Comparison of ENCODE assay signal across 11 mouse cellular contexts in the genomic region with DNA sequence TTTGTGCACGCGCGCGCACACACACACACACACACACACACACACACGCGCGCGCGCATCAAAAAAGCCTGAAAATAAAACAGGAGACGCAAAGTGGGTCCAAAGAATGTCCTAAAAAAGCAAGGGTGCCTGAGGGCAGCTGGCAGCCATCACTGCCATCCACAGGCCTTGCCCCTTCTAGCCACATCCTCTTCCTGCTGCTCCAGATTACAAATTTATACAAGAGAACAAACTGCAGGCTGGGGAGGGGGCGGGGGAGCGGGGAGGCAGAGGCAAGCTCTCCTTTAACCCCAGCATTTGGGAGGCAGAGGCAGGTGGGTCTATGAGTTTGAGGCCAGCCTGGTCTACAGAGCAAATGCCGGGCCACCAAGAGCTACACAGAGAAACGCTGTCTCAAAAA. TPM values are rescaled to one million over a fixed set of nuclear protein-coding genes. Genes with fewer than 3 reads are reported as not detected.
A peak's percentile ranks its signal among the peaks of the same experiment; 100 is the strongest.
DNase-seq lines count a peak whose midpoint lies in the region; ATAC-seq lines count a peak whose summit lies in the region.
"Had no signal": no experiment of that assay in that cellular context is flagged by ENCODE, and none has a peak within 500 bp of the region (broad histone marks: within the 10 kb centered on the region; RNA-seq: fewer than 3 reads in every experiment).

No protein-coding gene starts in this region.

- WGBS in embryonic facial prominence, embryonic 15.5 days = 78% methylated on average over 14 of the region's 14 CpGs
- WGBS in hindbrain, embryonic 14.5 days = 86% methylated on average over 14 of the region's 14 CpGs
- WGBS in midbrain, embryonic 16.5 days = 85% methylated on average over 14 of the region's 14 CpGs

- H3K27me3 ChIP-seq in embryonic facial prominence, embryonic 15.5 days = no peaks in the 10 kb centered on the region
- H3K27me3 ChIP-seq in hindbrain, embryonic 14.5 days (ENCODE audit: control insufficient read depth, insufficient read depth, low read length) = no peaks in the 10 kb centered on the region
- no peaks in the 10 kb centered on the region for H3K27me3 ChIP-seq in midbrain, embryonic 16.5 days (ENCODE audit: control insufficient read depth, insufficient read depth, low read depth, low read length)

- H3K36me3 ChIP-seq in embryonic facial prominence, embryonic 15.5 days = no peaks in the 10 kb centered on the region
- no peaks in the 10 kb centered on the region for H3K36me3 ChIP-seq in hindbrain, embryonic 14.5 days (replicated peaks; ENCODE audit: control insufficient read depth, insufficient read depth)
- H3K36me3 ChIP-seq in midbrain, embryonic 16.5 days (ENCODE audit: control insufficient read depth, insufficient read depth, low read length) = no peaks in the 10 kb centered on the region

- H3K27ac ChIP-seq in embryonic facial prominence, embryonic 15.5 days (replicated peaks) = peak overlapping the region; percentile 17; the same call in 1 of the 2 replicates
- peak overlapping the region; percentile 57 for H3K27ac ChIP-seq in hindbrain, embryonic 14.5 days
- H3K27ac ChIP-seq in midbrain, embryonic 16.5 days (ENCODE audit: low read length) = peak overlapping the region; percentile 30; the same call in 1 of the 2 replicates
- H3K27ac ChIP-seq: macrophage had no signal

- H3K4me2 ChIP-seq in embryonic facial prominence, embryonic 15.5 days (replicated peaks) = no peak overlapping the region
- H3K4me2 ChIP-seq in hindbrain, embryonic 14.5 days (replicated peaks) = no peak overlapping the region
- no peak overlapping the region for H3K4me2 ChIP-seq in midbrain, embryonic 16.5 days (ENCODE audit: low read length)

- no peak overlapping the region for H3K4me3 ChIP-seq in embryonic facial prominence, embryonic 15.5 days (replicated peaks)
- H3K4me3 ChIP-seq in hindbrain, embryonic 14.5 days (replicated peaks; ENCODE audit: low read length) = no peak overlapping the region
- no peak overlapping the region for H3K4me3 ChIP-seq in midbrain, embryonic 16.5 days (ENCODE audit: low read depth, low read length)

- H3K4me1 ChIP-seq in embryonic facial prominence, embryonic 15.5 days = peaks cover 62% of the 10 kb centered on the region
- peaks cover 57% of the 10 kb centered on the region for H3K4me1 ChIP-seq in hindbrain, embryonic 14.5 days (replicated peaks; ENCODE audit: control insufficient read depth, insufficient read depth, low read length)
- H3K4me1 ChIP-seq in midbrain, embryonic 16.5 days (ENCODE audit: control insufficient read depth, insufficient read depth, low read length) = peaks cover 27% of the 10 kb centered on the region

- peak; percentile 74 for ATAC-seq in CD4-positive, CD25-positive, alpha-beta regulatory T cell, adult 4 months
- ATAC-seq in embryonic facial prominence, embryonic 15.5 days (ENCODE audit: insufficient number of reproducible peaks, low FRiP score, low TSS enrichment, low read depth) = no peak
- no peak for ATAC-seq in hindbrain, embryonic 14.5 days (ENCODE audit: low FRiP score)
- ATAC-seq in midbrain, embryonic 16.5 days = no peak

- intact Hi-C loops in left cerebral cortex, postnatal 4 days (cut with DNase I) = no loop called here

- no peak overlapping the region for H3K9ac ChIP-seq in embryonic facial prominence, embryonic 15.5 days
- H3K9ac ChIP-seq in hindbrain, embryonic 14.5 days = no peak overlapping the region
- H3K9ac ChIP-seq in midbrain, embryonic 16.5 days (ENCODE audit: low read depth, low read length) = no peak overlapping the region

- H3K9me3 ChIP-seq in embryonic facial prominence, embryonic 15.5 days (replicated peaks) = no peaks in the 10 kb centered on the region
- H3K9me3 ChIP-seq in hindbrain, embryonic 14.5 days (ENCODE audit: control insufficient read depth, low read length) = no peaks in the 10 kb centered on the region
- H3K9me3 ChIP-seq in midbrain, embryonic 16.5 days (replicated peaks; ENCODE audit: control insufficient read depth, low read length, poor library complexity, severe bottlenecking) = no peaks in the 10 kb centered on the region

- DNase-seq in hindbrain, embryonic 14.5 days (ENCODE audit: low spot score) = no peak
- no peak for DNase-seq in left cerebral cortex, postnatal 4 days
- no peak for DNase-seq in cerebellum, postnatal 14 days
- no peak for DNase-seq in left cerebral cortex, adult 9 months (ENCODE audit: low spot score in 2 of 2)
- no peak for DNase-seq in embryo, embryonic 10.5 days (ENCODE audit: low spot score)
- DNase-seq: gastrocnemius, postnatal 10 days; liver had no signal

RNA-seq across cellular contexts. Expression of a gene that starts 42.0 kb away (rescaled TPM):
- polyA plus RNA-seq in CD4-positive, CD25-positive, alpha-beta regulatory T cell, adult 4 months (2017; shearing (Covaris generic)) = 10 to 100 TPM; 25.0 to 25.2 TPM
- polyA plus RNA-seq in embryonic facial prominence, embryonic 15.5 days (2015; fragmentation: Nextera tagmentation; extraction: Ambion mirVana) = 25.5 and 28.0 TPM in 2 replicates
- polyA plus RNA-seq in hindbrain, embryonic 14.5 days (2014; fragmentation: Nextera tagmentation; extraction: Ambion mirVana) = 27.3 and 28.8 TPM in 2 replicates
- 19.3 and 22.0 TPM in 2 replicates for polyA plus RNA-seq in midbrain, embryonic 16.5 days (2015; fragmentation: Nextera tagmentation; extraction: Ambion mirVana)
- 10 to 100 TPM; 56.7 to 56.9 TPM for total RNA-seq in left cerebral cortex, postnatal 4 days (2021)
